Mouse (Mus musculus) liver, adult 2 months (tissue): ENCODE measurements around the gene Anxa5.

Experiments used
- CTCF ChIP-seq: fragments of 200-500 bp; IDR thresholded peaks from 2 replicates; pipeline ENCODE4 v1.5.1; 2011; ENCODE audit warnings: low read depth, low read length, control low read depth
- POLR2A ChIP-seq: fragments of 200-500 bp; IDR thresholded peaks from 2 replicates; pipeline ENCODE4 v1.6.1; 2011; ENCODE audit warnings: low read length, control low read depth; ENCODE audit not compliant: insufficient read depth; ENCODE audit errors: extremely low read depth

GRCm38 (mm10) chr3:36446918-36447317 is 28.8 kb downstream of the Anxa5 start:
- TF ChIP-seq POLR2A (no peak), CTCF (no peak)
